Mouse (Mus musculus) layer of hippocampus, postnatal 36 days (tissue): Measurements from ENCODE around the gene Mcm2. TPM values are rescaled to one million over a fixed set of nuclear protein-coding genes. Genes with fewer than 3 reads are reported as not detected.

Experiments used
- DNase-seq, 2 experiments: peaks; one replicate each; pipeline ENCODE4 v3.0.0; 2022
- total RNA-seq, 2 experiments: library from RNA; stranded (reverse); gene quantifications; 2 replicates each; pipeline ENCODE4 v1.2.3; 2021

Gene Mcm2
- total RNA-seq, 2 experiments from 2014 or later = 4.5 to 5.1 TPM

GRCm38 (mm10) chr6:88925640-88926205 is 27.1 kb upstream of the Mcm2 start:
- DNase-seq = no peak

DNA sequence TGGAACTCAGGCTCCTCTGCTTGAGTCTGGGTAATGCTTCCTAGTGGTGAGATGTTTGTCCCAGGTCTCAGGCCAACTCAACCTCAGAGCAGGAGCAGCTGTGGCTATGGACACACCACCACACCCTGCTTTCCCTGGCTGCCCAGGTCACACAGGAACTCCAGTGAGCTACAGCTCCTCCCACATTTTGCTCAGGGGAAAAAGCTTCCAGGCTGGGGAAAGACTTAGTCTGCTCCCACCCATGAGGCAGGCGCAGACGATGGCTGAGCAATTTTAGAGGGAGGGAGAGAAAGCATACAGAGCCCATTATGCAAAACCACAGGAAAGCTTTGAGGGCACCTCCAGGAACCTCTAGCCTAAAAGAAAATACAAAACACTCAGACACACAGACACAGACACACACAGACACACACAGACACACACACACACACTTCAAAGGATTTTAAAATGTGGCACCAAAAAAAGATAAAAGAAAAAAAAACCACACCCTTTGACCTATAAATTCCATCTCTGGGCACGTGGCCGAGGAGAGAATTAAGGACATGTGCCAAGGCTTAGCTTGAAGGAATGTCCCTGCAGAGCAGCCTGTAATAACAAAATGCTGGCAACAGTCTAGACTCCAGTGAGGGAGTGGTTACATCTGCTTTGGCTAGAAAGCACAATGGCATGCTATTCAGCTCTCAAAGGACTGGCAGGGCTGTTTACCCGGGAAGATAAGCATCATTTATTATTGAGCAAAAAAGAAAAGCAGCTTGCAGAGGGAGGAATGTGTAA is 26.1 kb upstream of the Mcm2 start:
- DNase-seq = no peak

- no peak for DNase-seq
These were observed 20.2 kb upstream of the Mcm2 start for GRCm38 (mm10) chr6:88918802-88919201.

GRCm38 (mm10) chr6:88916153-88916552 is 17.6 kb upstream of the Mcm2 start:
- DNase-seq = no peak

DNA sequence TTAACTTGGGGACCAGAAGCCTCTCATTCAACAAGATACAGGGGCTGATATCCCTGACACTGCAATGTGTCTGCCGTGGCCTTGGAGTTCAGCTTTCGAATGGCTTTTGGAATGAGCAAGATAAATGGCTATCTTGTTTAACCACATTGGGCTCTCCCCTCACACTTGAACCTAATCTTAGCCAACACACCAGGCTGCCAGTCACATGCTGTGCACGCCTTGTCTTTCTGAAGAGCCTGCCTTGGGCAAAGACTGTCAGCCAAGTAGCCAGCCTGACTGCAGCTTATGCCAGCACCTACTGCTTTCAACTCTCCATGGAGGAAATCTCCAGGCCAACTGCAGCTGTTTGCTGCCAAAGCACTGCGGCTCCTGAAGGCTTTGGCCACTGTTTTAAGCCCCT is 16.9 kb upstream of the Mcm2 start:
- peak in 1 of 2 experiments; percentile 59 for DNase-seq

DNA sequence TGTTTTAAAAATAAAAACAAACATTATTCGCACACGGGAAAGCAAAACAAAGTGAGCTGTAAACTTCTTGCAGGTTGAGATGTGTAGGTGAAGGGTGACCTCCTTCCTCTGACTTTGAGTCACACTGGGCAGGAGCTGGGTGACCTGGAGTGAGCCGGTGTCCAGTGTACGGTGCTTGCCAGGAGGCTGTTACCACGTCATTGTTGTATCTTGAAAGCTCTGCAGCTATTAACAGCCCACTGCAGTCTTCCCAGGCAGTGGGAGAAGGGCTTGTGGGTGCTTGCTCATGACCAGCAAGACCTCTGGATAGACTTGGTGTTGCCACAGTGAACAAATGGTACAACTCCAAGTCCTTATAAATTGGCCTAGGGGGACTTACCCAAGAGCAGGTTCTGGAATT is 16.2 kb upstream of the Mcm2 start:
- DNase-seq = no peak

DNA sequence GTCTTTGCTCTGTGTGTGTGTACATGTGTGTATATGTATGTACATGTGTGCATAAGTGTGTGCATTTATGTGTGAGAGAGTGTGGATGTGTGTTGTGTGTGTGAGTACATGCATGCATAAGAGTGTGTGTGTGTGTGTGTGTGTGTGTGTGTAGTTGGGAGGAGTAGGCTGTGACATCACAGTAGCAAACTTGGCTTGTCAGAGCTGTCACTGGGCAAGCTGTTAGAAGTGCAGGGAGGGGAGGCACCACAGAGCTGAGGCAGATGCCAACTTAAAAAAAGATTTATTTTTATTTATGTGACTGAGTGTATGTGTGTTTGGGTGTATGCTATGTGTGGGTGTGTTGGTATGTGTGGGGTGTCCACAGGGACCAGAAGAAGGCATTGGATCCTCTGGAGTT is 14.9 kb upstream of the Mcm2 start:
- DNase-seq = no peak

- no peak for DNase-seq
These were observed 14.4 kb upstream of the Mcm2 start for GRCm38 (mm10) chr6:88913022-88913421.

DNA sequence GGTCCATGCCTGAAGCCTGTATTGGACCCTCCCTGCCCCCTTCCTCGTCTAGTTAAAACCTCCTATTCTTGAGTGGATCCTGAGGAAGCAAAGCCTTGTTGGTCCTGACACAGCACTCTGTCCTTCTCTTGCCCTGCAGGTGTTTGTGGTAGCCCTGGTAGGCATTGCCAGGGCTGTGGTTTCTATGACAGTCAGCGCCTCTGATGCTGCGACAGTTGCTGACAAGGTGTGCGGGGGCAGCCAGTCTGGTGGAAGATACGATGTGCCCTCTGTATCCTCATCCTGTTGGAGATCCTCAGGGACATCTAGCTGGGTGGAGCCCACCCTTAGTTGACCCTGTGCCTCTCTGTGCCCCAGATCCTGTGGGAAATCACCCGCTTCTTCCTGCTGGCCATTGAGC is 10.6 kb upstream of the Mcm2 start:
- no peak for DNase-seq

- peak; percentile 49 to 53 for DNase-seq
These were observed 8.0 kb upstream of the Mcm2 start for GRCm38 (mm10) chr6:88906369-88907108.

- DNase-seq = no peak
These were observed 6.5 kb upstream of the Mcm2 start for GRCm38 (mm10) chr6:88905042-88905441.

GRCm38 (mm10) chr6:88904456-88904974 is 5.9 kb upstream of the Mcm2 start:
- DNase-seq = no peak

- no peak for DNase-seq
These were observed 5.1 kb upstream of the Mcm2 start for GRCm38 (mm10) chr6:88903708-88904107.

DNA sequence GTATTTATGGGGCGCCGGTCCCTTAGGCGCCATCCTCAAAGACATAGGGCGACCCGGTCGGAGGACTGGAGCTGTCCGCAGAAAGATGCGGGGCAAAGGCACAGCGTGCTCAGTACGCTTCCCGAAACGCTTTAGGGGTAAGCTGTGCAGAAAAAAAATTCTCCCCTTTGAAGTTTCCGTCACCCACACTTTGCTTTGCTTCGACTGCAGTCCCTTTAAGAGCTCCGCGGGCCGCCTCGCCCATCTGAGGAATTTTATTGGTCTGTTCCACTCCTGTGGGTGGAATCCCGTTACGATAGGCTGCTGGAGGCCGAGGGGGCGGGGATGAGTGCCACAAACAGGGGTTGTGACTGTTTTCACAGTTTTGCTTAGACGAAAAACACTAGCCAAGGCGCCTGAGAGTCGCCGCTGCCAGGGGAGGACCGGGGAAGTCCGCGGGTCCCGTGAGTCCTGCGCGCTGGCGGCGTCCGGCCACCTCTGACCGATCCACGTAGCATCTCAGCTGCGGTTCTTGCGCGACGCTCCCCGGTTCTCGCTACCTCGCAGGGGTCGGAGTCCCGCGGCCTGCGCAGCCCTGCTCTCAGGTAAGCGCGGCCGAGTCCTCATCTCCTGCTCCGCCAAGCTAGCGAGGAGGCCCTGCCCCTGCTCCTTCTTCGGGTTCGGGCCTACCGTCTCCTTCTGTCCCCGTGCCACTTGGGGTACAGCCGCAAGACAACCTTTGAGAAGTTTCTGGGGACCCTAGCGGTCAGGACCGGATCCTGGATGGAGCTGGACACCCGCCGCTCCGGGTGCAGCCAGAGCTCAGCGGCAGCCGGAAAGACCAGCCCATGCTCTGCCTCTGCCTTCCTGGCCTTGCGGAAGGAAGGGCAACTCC is 3.6 kb upstream of the Mcm2 start, which contains the start of gene Tpra1:
Gene Tpra1 (plus strand): TSS at position 305 of the 874 bp plus-strand sequence.
- peak; percentile 91 to 92 for DNase-seq

- DNase-seq = no peak
These were observed 2.9 kb upstream of the Mcm2 start for GRCm38 (mm10) chr6:88901471-88901870.

DNA sequence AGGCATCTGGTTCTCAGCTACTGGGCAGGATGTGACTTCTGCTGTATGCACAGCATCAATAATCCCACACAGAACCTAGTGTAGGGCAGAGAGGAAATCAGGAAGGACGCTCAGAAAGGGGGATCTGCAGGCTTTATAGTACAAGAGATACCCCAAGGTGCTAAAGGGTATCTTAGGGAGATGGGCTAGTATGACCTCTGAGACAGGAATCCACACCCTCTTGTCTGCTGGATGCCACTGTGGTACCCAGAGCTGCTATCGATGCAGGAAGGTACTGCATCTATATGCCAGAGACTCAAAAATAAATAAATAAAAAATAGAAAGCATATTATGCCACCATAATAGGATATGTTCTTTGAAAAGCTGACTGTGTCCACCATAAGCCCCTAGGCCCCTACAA is 1.0 kb upstream of the Mcm2 start:
- DNase-seq = no peak

- no peak for DNase-seq
These were observed 506 bp upstream of the Mcm2 start for GRCm38 (mm10) chr6:88899086-88899485.

GRCm38 (mm10) chr6:88897246-88897645 is 1.3 kb downstream of the Mcm2 start:
- no peak for DNase-seq

GRCm38 (mm10) chr6:88895943-88896342 is 2.6 kb downstream of the Mcm2 start:
- DNase-seq = no peak

- peak in 1 of 2 experiments; percentile 46 for DNase-seq
These were observed 5.0 kb downstream of the Mcm2 start for GRCm38 (mm10) chr6:88893559-88893958.

DNA sequence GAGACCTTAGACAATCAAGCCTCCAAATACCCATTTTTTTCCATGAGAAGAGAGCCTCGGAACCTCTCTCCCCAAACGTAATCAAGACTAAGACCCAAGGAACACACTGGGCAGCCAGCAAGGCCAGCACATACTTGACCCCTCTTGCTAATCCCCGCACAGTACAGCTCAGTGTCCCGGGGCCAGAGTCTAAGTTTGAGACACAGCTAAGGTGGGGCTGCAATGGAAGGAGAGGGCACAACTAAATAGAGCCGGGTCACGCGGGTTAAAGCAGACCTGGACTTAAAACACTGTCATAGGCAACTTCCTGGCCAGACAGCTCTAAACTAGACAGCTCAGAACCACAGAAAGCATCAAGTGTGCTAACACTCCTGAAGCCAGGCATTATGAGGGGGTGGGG is 7.7 kb downstream of the Mcm2 start:
- no peak for DNase-seq

- no peak for DNase-seq
These were observed 9.1 kb downstream of the Mcm2 start for GRCm38 (mm10) chr6:88889410-88890042.
